Mouse (Mus musculus): ENCODE measurements at regions not wholly inside any gene's neighbourhood (a gene's known extent, or its start where the extent isn't known, plus 50 kb on each side); places are given as distances from the start of the nearest gene placed in this dataset.

DNA sequence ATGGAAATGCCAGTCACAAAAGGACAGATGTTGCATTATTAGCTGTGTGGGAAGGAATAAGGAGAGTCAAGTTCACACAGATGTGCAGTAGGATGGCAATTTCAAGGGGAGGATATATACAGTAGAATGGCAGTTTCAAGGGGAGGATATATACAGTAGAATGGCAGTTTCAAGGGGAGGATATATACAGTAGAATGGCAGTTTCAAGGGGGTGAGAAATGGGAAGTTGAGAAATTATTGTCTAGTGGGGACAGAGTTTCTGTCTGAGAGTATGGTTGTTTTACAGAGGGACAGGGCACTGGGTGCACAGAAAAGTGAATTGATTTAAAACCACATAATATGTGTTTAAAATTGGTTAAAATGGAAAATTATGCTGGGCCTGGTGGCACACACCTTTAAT, 54.8 kb upstream of the Scel start:
- no peak for DNase-seq

DNA sequence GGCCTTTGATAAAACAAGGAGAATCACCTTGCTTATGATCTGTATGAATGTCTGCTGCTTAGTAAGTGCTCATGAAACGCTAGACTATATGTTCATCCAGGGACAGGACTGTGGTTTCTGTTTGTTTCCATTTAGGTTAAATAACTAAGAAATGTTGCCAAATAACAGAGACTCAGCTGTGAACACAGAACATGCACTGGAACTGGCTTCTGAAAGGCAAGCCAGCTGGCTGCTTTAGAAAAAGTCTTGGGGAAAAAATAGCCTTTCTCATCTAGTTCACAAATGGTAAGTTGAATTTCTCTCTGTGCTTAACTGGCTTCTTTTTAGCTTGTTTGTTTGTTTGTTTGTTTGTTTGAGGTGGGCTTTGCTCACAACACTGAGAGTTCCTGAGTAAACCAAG, 57.0 kb upstream of the Scel start:
- no peak for DNase-seq

GRCm38 (mm10) chr14:103450756-103451155, 62.4 kb upstream of the Scel start:
- DNase-seq = peak; percentile 65

DNA sequence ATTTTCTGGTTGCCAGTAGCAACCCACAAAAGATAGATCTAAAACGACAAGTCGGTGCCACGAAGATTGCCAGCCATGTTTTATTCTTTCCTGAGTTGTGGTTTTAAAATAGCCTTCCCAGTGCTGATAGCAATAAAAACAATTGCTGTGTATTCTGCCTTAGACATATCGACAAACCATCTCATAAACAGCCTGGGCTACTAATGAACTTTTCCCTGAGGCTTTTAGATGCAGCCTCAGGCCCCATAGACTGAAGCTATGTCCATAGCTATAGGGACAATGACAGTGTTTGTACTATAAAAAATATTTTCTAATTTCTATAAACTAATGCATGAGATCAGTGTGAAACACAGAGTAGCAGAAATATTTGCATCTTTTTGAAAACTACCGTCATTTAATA, 63.7 kb upstream of the Scel start:
- DNase-seq = no peak

GRCm38 (mm10) chr14:103449033-103449432, 64.1 kb upstream of the Scel start:
- no peak for DNase-seq

DNA sequence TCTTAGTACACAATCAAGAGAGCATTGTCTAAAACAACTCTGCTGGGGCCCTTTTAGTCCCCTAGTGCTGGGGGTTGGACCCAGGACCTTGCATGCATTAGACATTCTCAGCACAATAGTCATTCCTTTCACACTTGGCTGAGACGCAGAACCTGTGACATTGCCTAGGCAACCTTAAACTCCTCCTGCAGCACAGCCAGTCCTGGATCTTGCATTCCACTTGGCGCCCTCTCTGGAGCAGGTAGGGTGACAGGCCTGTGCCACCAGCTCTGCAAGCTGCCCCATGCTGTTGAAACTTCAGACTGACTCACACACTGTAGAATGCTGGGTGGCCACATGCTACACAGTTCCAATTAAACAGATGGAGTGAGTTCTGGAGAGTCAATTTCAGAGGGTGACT, 66.5 kb upstream of the Scel start:
- no peak for DNase-seq

DNA sequence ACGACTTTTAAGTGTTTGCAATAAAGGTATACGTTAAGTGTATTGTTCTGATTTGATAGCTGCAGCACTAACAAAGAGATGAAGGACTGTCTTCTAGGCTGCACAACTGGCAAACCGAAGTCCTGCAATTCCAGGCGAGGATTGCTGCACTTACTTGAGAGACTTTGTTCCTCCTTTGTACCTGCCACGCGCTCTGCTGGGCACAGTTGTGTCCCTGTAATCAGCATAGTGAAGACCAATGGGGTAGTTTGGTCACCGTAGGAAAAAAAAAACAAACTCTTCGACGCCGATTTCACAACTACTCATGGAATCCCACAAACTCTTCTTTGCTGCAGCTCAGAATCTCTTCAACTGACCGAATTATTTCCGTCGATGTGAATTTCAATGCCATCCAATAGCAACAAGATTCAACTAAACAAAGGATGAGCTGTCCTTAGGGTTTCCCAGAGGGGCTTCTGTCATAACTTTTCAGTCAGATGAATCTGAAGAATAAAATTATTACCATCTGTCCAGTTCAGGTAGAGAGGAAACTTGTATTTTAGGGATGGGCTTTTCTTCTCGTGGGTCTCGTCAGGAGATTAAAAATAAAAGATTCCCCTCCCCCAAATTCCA, 71.6 kb upstream of the Scel start:
- DNase-seq = no peak

GRCm38 (mm10) chr14:103440243-103440642, 72.9 kb upstream of the Scel start:
- peak; percentile 49 for DNase-seq

GRCm38 (mm10) chr14:103434218-103434617, 78.9 kb upstream of the Scel start:
- peak; percentile 35 for DNase-seq

GRCm38 (mm10) chr14:103433106-103433505, 80.0 kb upstream of the Scel start:
- DNase-seq = no peak

- no peak for DNase-seq
Measured at GRCm38 (mm10) chr14:103427873-103428272, 81.3 kb upstream of the Mycbp2 start.

DNA sequence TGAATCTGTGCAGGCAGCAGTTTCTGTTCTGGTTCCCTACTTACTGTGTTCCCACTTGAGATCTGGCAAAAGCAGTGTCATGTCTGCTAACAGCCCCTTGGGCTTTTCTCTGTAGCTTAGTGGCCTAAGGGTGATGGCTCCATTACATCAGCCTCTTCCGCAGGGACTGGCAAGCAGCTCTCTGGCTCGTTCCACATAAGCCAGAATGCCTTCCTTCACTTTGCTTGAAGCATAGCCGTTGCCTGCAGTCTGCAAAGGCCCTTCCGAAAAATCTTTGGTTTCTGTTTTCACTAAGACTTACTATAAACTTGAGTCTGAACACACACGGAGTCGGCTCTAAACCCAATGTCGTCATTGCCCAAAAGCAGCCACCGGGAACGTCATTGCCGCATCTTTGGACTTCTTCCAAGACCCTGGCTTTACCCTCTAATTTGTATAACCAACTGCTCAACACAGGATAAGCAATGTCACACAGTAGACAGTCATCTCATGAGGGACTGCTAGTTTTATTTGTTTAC, 74.8 kb upstream of the Mycbp2 start:
- no peak for DNase-seq

GRCm38 (mm10) chr14:103417110-103418061, 70.8 kb upstream of the Mycbp2 start:
- DNase-seq = no peak

- no peak for DNase-seq
Measured at GRCm38 (mm10) chr14:103404611-103405010, 58.0 kb upstream of the Mycbp2 start.

DNA sequence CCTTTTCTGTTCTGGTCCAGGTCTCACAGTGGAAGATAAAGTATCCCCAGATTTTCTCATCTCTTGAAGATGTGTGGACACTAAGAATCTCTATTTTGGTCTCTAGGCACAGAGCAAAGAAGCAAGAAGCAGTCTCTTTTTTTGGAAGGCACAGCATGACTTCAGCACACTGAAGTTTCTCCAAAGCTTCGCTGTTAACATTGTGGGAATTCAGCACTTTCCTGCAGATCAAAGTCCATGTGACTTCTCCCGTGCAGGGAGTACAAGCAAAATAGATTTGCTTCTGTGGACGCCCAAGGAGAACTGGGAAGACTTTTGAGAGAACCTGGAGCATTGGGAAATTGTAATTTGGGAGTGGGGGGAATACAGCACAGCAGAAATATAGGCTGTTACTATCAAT, 56.4 kb upstream of the Mycbp2 start:
- DNase-seq = no peak

GRCm38 (mm10) chr14:103401983-103402382, 55.4 kb upstream of the Mycbp2 start:
- DNase-seq = no peak

- DNase-seq = no peak
Measured at GRCm38 (mm10) chr14:103401280-103401679, 54.7 kb upstream of the Mycbp2 start.

DNA sequence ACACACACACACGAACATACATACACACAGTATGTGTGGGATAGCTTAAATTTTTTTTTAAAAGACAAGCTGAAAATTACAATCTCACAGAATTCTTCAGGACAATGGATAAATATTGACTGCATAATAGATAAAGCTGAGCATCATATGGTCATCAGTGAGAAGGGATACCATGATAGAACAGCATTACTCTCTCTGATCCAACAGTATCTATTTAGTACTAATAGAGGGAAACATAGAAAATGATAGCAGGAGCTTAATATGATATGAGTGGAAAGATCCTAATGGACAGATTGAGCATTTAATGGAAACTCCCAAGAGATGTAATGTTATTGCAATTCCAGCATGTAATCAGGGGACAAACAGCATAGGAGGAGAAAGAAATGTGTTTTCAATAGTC, 51.8 kb upstream of the Mycbp2 start:
- no peak for DNase-seq

All from adrenal gland, adult 2 months (tissue).